Mouse (Mus musculus): ENCODE data around the gene Trappc11.

- no peak for TF ChIP-seq CTCF (IDR thresholded peaks at IDR 0.05; ENCODE audit: extremely low read depth, insufficient read depth, low read length)
- TF ChIP-seq POLR2A (IDR thresholded peaks at IDR 0.05; ENCODE audit: extremely low read depth, insufficient read depth, low read length) = no peak
Observed at GRCm38 (mm10) chr8:47566551-47566950, 33.3 kb upstream of the Trappc11 start.

Data from cortical plate, adult 2 months (tissue).